Mouse (Mus musculus) G1E (cell line): ENCODE measurements around the gene Pla2g10.

Source experiments
- CTCF ChIP-seq: IDR thresholded peaks from 2 replicates; pipeline ENCODE4 v1.5.1; 2012; ENCODE audit warnings: low read depth, low read length, inconsistent platforms, mixed read lengths
- GATA1 ChIP-seq: IDR thresholded peaks from 2 replicates; pipeline ENCODE4 v1.6.1; 2012; ENCODE audit warnings: borderline replicate concordance, low read length, inconsistent platforms, mixed read lengths
- GATA2 ChIP-seq: IDR thresholded peaks from 2 replicates; pipeline ENCODE4 v1.6.1; 2012; ENCODE audit warnings: low read depth, low read length, inconsistent platforms, borderline replicate concordance
- POLR2AphosphoS5 ChIP-seq: IDR thresholded peaks from 2 replicates; pipeline ENCODE4 v1.6.1; 2012; ENCODE audit warnings: low read depth, low read length, inconsistent platforms; ENCODE audit not compliant: insufficient replicate concordance
- TAL1 ChIP-seq: conservative IDR thresholded peaks from 2 replicates; pipeline ENCODE4 v1.6.1; 2012; ENCODE audit warnings: low read depth, low read length, inconsistent platforms, mixed read lengths

DNA sequence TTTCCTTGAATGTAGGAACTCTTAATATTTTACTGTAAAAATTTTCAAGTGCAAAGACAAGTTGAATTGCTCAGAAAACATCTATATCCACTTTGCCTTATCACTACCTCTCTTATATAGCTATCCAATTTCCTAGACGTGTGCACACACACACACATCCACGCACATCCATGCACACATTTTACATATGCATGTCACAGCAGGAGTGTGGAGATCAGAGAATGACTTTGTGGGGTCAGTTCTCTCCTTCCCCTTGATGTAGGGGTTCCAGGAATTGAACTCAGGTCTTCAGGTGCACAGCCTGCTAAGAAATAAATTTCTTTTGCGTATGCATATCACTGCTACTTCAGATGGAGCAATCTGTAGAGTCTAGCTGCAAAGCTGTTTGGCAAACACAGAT, 17.3 kb upstream of the Pla2g10 start:
- no peak for TF ChIP-seq CTCF
- TF ChIP-seq GATA1, result no peak
- no peak for TF ChIP-seq TAL1
- no peak for TF ChIP-seq GATA2
- TF ChIP-seq POLR2AphosphoS5, result no peak
